Mouse (Mus musculus) cortical plate, adult 2 months (tissue): ENCODE measurements around the gene Cldn22.

Experiments used
- CTCF ChIP-seq: fragments of 200-500 bp; IDR thresholded peaks from 2 replicates; pipeline ENCODE4 v1.5.1; 2011; ENCODE audit warnings: mild to moderate bottlenecking, control low read depth, low read length; ENCODE audit not compliant: insufficient read depth; ENCODE audit errors: extremely low read depth
- POLR2A ChIP-seq: fragments of 200-500 bp; IDR thresholded peaks from 2 replicates; pipeline ENCODE4 v1.6.1; 2011; ENCODE audit warnings: mild to moderate bottlenecking, low read length, control low read depth; ENCODE audit not compliant: insufficient read depth; ENCODE audit errors: extremely low read depth

GRCm38 (mm10) chr8:47843063-47843462, 18.8 kb downstream of the Cldn22 start:
- TF ChIP-seq POLR2A (no peak), CTCF (no peak)
